Mouse (Mus musculus): Measurements from ENCODE around the gene Plagl2. TPM values are rescaled to one million over a fixed set of nuclear protein-coding genes. Genes with fewer than 3 reads are reported as not detected.
A peak's percentile ranks its signal among the peaks of the same experiment; 100 is the strongest.

The Plagl2 gene
- polyA plus RNA-seq, 1 experiment from 2014 or later, result 6.9 TPM

- ATAC-seq (ENCODE audit: low FRiP score, low TSS enrichment), result peak; percentile 64
- Histone ChIP-seq H3K4me3 (ENCODE audit: low read depth, low read length) (no peak overlapping the region), H3K36me3 (ENCODE audit: control insufficient read depth, insufficient read depth, low read length) (0 out of 2 replicates have a peak, but pooled peaks cover 2% of the 10 kb centered on the region), H3K27me3 (ENCODE audit: control insufficient read depth, insufficient read depth, low read length) (no peaks in the 10 kb centered on the region), H3K4me1 (replicated peaks; ENCODE audit: control insufficient read depth, insufficient read depth) (no peaks in the 10 kb centered on the region), H3K9ac (ENCODE audit: low read length) (no peak overlapping the region), H3K4me2 (replicated peaks; ENCODE audit: low read depth) (no peak overlapping the region), H3K27ac (replicated peaks) (no peak overlapping the region), H3K9me3 (ENCODE audit: control insufficient read depth, low read length) (no peaks in the 10 kb centered on the region)
- TF ChIP-seq CTCF (IDR thresholded peaks at IDR 0.05; ENCODE audit: low read depth), result no peak
- TF ChIP-seq EP300 (optimal IDR thresholded peaks at IDR 0.05), result no peak
- 58% methylated on average over 6 of the region's 6 CpGs for WGBS
- no peak for DNase-seq (ENCODE audit: low spot score)
These were observed 26.4 kb downstream of the Plagl2 start for GRCm38 (mm10) chr2:153214771-153215259.

- TF ChIP-seq EP300 (optimal IDR thresholded peaks at IDR 0.05) (no peak), CTCF (IDR thresholded peaks at IDR 0.05; ENCODE audit: low read depth) (no peak)
- no peaks in the 10 kb centered on the region for H3K4me1 ChIP-seq (replicated peaks; ENCODE audit: control insufficient read depth, insufficient read depth)
- ATAC-seq (ENCODE audit: low FRiP score, low TSS enrichment), result no peak
- H3K4me2 ChIP-seq (replicated peaks; ENCODE audit: low read depth), result no peak overlapping the region
- peaks cover 4% of the 10 kb centered on the region for H3K36me3 ChIP-seq (ENCODE audit: control insufficient read depth, insufficient read depth, low read length)
- WGBS, result 84% methylated on average over 4 of the region's 4 CpGs
- no peak for DNase-seq (ENCODE audit: low spot score)
- H3K27me3 ChIP-seq (ENCODE audit: control insufficient read depth, insufficient read depth, low read length), result no peaks in the 10 kb centered on the region
- no peak overlapping the region for H3K27ac ChIP-seq (replicated peaks)
- no peak overlapping the region for H3K9ac ChIP-seq (ENCODE audit: low read length)
- no peak overlapping the region for H3K4me3 ChIP-seq (ENCODE audit: low read depth, low read length)
- H3K9me3 ChIP-seq (ENCODE audit: control insufficient read depth, low read length), result no peaks in the 10 kb centered on the region
These were observed 27.9 kb downstream of the Plagl2 start for GRCm38 (mm10) chr2:153213351-153213750.

DNA sequence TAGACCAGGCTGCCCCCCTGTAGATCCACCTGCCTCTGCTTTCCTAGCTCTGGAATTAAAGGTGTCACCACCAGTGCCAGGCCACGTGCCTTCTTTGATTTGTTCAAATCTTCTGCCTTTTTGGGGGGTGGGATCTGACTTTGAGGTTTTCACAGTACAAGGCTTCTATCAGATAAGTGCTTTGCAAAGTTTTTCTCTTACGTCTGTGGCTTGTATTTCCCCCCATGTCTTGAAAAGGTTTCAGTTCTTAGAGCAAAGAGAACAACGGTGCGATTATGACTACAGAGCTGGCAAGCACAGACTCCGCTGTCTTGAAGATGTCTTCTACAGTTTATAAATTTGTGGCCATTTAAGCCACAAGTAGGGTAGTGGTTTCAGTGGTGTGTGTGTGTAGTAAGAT, 29.8 kb downstream of the Plagl2 start:
- 94% methylated on average over 5 of the region's 5 CpGs for WGBS

GRCm38 (mm10) chr2:153209286-153209685, 31.9 kb downstream of the Plagl2 start:
- peaks cover 11% of the 10 kb centered on the region for H3K36me3 ChIP-seq (ENCODE audit: control insufficient read depth, insufficient read depth, low read length)
- H3K9me3 ChIP-seq (ENCODE audit: control insufficient read depth, low read length), result no peaks in the 10 kb centered on the region
- WGBS, result 85% methylated on average over 5 of the region's 5 CpGs
- DNase-seq (ENCODE audit: low spot score), result no peak
- no peak for ATAC-seq (ENCODE audit: low FRiP score, low TSS enrichment)
- H3K4me1 ChIP-seq (replicated peaks; ENCODE audit: control insufficient read depth, insufficient read depth), result no peaks in the 10 kb centered on the region
- no peak overlapping the region for H3K9ac ChIP-seq (ENCODE audit: low read length)
- H3K27me3 ChIP-seq (ENCODE audit: control insufficient read depth, insufficient read depth, low read length), result no peaks in the 10 kb centered on the region
- no peak overlapping the region for H3K27ac ChIP-seq (replicated peaks)
- TF ChIP-seq CTCF (IDR thresholded peaks at IDR 0.05; ENCODE audit: low read depth) (no peak), EP300 (optimal IDR thresholded peaks at IDR 0.05) (no peak)
- no peak overlapping the region for H3K4me3 ChIP-seq (ENCODE audit: low read depth, low read length)
- H3K4me2 ChIP-seq (replicated peaks; ENCODE audit: low read depth), result no peak overlapping the region

More for the DNA sequence above, 29.8 kb downstream of the Plagl2 start:
- no peak overlapping the region for H3K27ac ChIP-seq (replicated peaks)
- DNase-seq (ENCODE audit: low spot score) (no peak), ATAC-seq (ENCODE audit: low FRiP score, low TSS enrichment) (no peak)
- TF ChIP-seq CTCF (IDR thresholded peaks at IDR 0.05; ENCODE audit: low read depth) (no peak), EP300 (optimal IDR thresholded peaks at IDR 0.05) (no peak)
- no peaks in the 10 kb centered on the region for H3K4me1 ChIP-seq (replicated peaks; ENCODE audit: control insufficient read depth, insufficient read depth)
- H3K9me3 ChIP-seq (ENCODE audit: control insufficient read depth, low read length), result no peaks in the 10 kb centered on the region
- H3K36me3 ChIP-seq (ENCODE audit: control insufficient read depth, insufficient read depth, low read length), result peaks cover 11% of the 10 kb centered on the region
- H3K9ac ChIP-seq (ENCODE audit: low read length), result no peak overlapping the region
- no peak overlapping the region for H3K4me2 ChIP-seq (replicated peaks; ENCODE audit: low read depth)
- H3K4me3 ChIP-seq (ENCODE audit: low read depth, low read length), result no peak overlapping the region
- no peaks in the 10 kb centered on the region for H3K27me3 ChIP-seq (ENCODE audit: control insufficient read depth, insufficient read depth, low read length)

DNA sequence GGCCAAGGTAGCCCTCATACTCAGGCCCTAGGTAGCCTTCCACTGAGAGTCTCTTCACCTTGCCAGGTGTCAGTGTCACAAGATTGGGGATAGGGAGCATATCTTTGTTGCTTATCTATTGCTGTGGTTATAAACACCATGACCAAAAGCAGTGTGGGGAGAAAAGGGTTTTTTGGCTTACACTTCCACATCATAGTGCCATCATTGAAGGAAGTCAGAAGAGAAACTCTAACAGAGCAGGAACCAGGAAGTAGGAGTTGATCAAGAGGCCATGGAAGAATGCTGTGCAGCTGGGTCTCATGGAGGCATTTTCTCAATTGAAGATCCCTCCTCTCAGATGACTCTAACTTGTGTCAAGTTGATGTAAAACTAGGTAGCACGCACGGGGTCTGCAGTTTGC, 33.1 kb downstream of the Plagl2 start:
- Histone ChIP-seq H3K36me3 (ENCODE audit: control insufficient read depth, insufficient read depth, low read length) (peaks cover 14% of the 10 kb centered on the region), H3K9me3 (ENCODE audit: control insufficient read depth, low read length) (no peaks in the 10 kb centered on the region), H3K4me2 (replicated peaks; ENCODE audit: low read depth) (no peak overlapping the region), H3K27me3 (ENCODE audit: control insufficient read depth, insufficient read depth, low read length) (no peaks in the 10 kb centered on the region), H3K4me3 (ENCODE audit: low read depth, low read length) (no peak overlapping the region), H3K9ac (ENCODE audit: low read length) (no peak overlapping the region), H3K27ac (replicated peaks) (no peak overlapping the region), H3K4me1 (replicated peaks; ENCODE audit: control insufficient read depth, insufficient read depth) (no peaks in the 10 kb centered on the region)
- no peak for ATAC-seq (ENCODE audit: low FRiP score, low TSS enrichment)
- WGBS, result 92% methylated on average over 2 of the region's 2 CpGs
- no peak for DNase-seq (ENCODE audit: low spot score)
- TF ChIP-seq CTCF (IDR thresholded peaks at IDR 0.05; ENCODE audit: low read depth) (no peak), EP300 (optimal IDR thresholded peaks at IDR 0.05) (no peak)

- H3K4me1 ChIP-seq (replicated peaks; ENCODE audit: control insufficient read depth, insufficient read depth), result no peaks in the 10 kb centered on the region
- no peaks in the 10 kb centered on the region for H3K9me3 ChIP-seq (ENCODE audit: control insufficient read depth, low read length)
- H3K4me2 ChIP-seq (replicated peaks; ENCODE audit: low read depth), result no peak overlapping the region
- ATAC-seq (ENCODE audit: low FRiP score, low TSS enrichment), result no peak
- H3K27ac ChIP-seq (replicated peaks), result no peak overlapping the region
- no peak overlapping the region for H3K9ac ChIP-seq (ENCODE audit: low read length)
- no peaks in the 10 kb centered on the region for H3K27me3 ChIP-seq (ENCODE audit: control insufficient read depth, insufficient read depth, low read length)
- H3K4me3 ChIP-seq (ENCODE audit: low read depth, low read length), result no peak overlapping the region
- H3K36me3 ChIP-seq (ENCODE audit: control insufficient read depth, insufficient read depth, low read length), result peaks cover 15% of the 10 kb centered on the region
- 78% methylated on average over 1 of the region's 1 CpGs for WGBS
- TF ChIP-seq CTCF (IDR thresholded peaks at IDR 0.05; ENCODE audit: low read depth), result no peak
- no peak for TF ChIP-seq EP300 (optimal IDR thresholded peaks at IDR 0.05)
- DNase-seq (ENCODE audit: low spot score), result no peak
These were observed 38.5 kb downstream of the Plagl2 start for GRCm38 (mm10) chr2:153202766-153203165.
